Mouse (Mus musculus): ENCODE measurements around the gene Vps4a. TPM values are rescaled to one million over a fixed set of nuclear protein-coding genes. Genes with fewer than 3 reads are reported as not detected.
"Not testable (repeated sequence)": the region's sequence is repeated elsewhere in the genome, so short reads cannot be mapped to it uniquely, and the experiment has no call there.

Vps4a gene
- polyA plus RNA-seq, 1 experiment from 2014 or later = 98.8 TPM

- H3K27me3 ChIP-seq (ENCODE audit: control insufficient read depth, insufficient read depth, low read length) = no peaks in the 10 kb centered on the region
- no peak overlapping the region for H3K4me2 ChIP-seq (replicated peaks; ENCODE audit: low read depth, low read length)
- no peaks in the 10 kb centered on the region for H3K9me3 ChIP-seq (ENCODE audit: control insufficient read depth, low read length)
- H3K4me1 ChIP-seq (replicated peaks; ENCODE audit: control insufficient read depth, insufficient read depth, low read length) = no peaks in the 10 kb centered on the region
- no peaks in the 10 kb centered on the region for H3K36me3 ChIP-seq (ENCODE audit: control insufficient read depth, insufficient read depth, low read length)
- WGBS = 92% methylated on average over 3 of the region's 3 CpGs
- no peak overlapping the region for H3K27ac ChIP-seq (ENCODE audit: low read depth, low read length)
- no peak overlapping the region for H3K4me3 ChIP-seq (ENCODE audit: low read depth, low read length)
- ATAC-seq (ENCODE audit: low FRiP score) = no peak
- no peak for DNase-seq (ENCODE audit: low spot score)
- H3K9ac ChIP-seq (ENCODE audit: low read depth, low read length) = no peak overlapping the region
Observed at GRCm38 (mm10) chr8:107007795-107008194, 23.2 kb upstream of the Vps4a start.

GRCm38 (mm10) chr8:107012666-107013065, 18.4 kb upstream of the Vps4a start:
- DNase-seq (ENCODE audit: low spot score) = no peak
- H3K27me3 ChIP-seq (ENCODE audit: control insufficient read depth, insufficient read depth, low read length) = no peaks in the 10 kb centered on the region
- H3K9ac ChIP-seq (ENCODE audit: low read depth, low read length) = no peak overlapping the region
- H3K9me3 ChIP-seq (ENCODE audit: control insufficient read depth, low read length) = no peaks in the 10 kb centered on the region
- H3K4me2 ChIP-seq (replicated peaks; ENCODE audit: low read depth, low read length) = no peak overlapping the region
- H3K4me3 ChIP-seq (ENCODE audit: low read depth, low read length) = no peak overlapping the region
- no peak for ATAC-seq (ENCODE audit: low FRiP score)
- no peak overlapping the region for H3K27ac ChIP-seq (ENCODE audit: low read depth, low read length)
- H3K4me1 ChIP-seq (replicated peaks; ENCODE audit: control insufficient read depth, insufficient read depth, low read length) = no peaks in the 10 kb centered on the region
- WGBS = 72% methylated on average over 2 of the region's 2 CpGs
- no peaks in the 10 kb centered on the region for H3K36me3 ChIP-seq (ENCODE audit: control insufficient read depth, insufficient read depth, low read length)

DNA sequence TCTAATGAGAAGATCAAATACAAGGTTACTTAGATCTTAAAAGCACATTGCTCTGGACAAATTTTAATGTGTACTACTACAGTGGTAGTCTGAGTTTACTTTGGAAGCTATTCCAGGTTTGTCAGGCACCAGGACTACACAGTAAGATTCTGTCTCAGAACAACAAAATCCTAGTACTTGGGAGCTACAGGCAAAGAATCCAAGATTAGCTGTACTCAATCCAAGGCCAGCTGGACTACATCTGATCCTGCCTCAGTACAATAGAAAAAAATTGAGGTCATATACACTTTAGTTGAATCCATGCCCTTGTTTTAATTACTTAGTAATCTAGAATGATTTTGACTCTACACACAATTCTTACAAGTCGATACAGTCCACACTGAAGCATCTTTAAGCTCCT, 16.1 kb upstream of the Vps4a start:
- no peaks in the 10 kb centered on the region for H3K36me3 ChIP-seq (ENCODE audit: control insufficient read depth, insufficient read depth, low read length)
- ATAC-seq (ENCODE audit: low FRiP score) (no peak), DNase-seq (ENCODE audit: low spot score) (no peak)
- no peaks in the 10 kb centered on the region for H3K9me3 ChIP-seq (ENCODE audit: control insufficient read depth, low read length)
- H3K4me2 ChIP-seq (replicated peaks; ENCODE audit: low read depth, low read length) = no peak overlapping the region
- H3K27me3 ChIP-seq (ENCODE audit: control insufficient read depth, insufficient read depth, low read length) = no peaks in the 10 kb centered on the region
- 83% methylated on average over 1 of the region's 1 CpGs for WGBS
- no peak overlapping the region for H3K27ac ChIP-seq (ENCODE audit: low read depth, low read length)
- H3K4me1 ChIP-seq (replicated peaks; ENCODE audit: control insufficient read depth, insufficient read depth, low read length) = no peaks in the 10 kb centered on the region
- H3K4me3 ChIP-seq (ENCODE audit: low read depth, low read length) = no peak overlapping the region
- H3K9ac ChIP-seq (ENCODE audit: low read depth, low read length) = no peak overlapping the region

GRCm38 (mm10) chr8:107023479-107023878, 7.5 kb upstream of the Vps4a start:
- no peak for DNase-seq (ENCODE audit: low spot score)
- ATAC-seq (ENCODE audit: low FRiP score) = no peak
- no peak overlapping the region for H3K27ac ChIP-seq (ENCODE audit: low read depth, low read length)
- no peak overlapping the region for H3K4me3 ChIP-seq (ENCODE audit: low read depth, low read length)
- no peak overlapping the region for H3K9ac ChIP-seq (ENCODE audit: low read depth, low read length)
- WGBS = 91% methylated on average over 8 of the region's 8 CpGs
- no peaks in the 10 kb centered on the region for H3K4me1 ChIP-seq (replicated peaks; ENCODE audit: control insufficient read depth, insufficient read depth, low read length)
- no peaks in the 10 kb centered on the region for H3K36me3 ChIP-seq (ENCODE audit: control insufficient read depth, insufficient read depth, low read length)
- no peaks in the 10 kb centered on the region for H3K27me3 ChIP-seq (ENCODE audit: control insufficient read depth, insufficient read depth, low read length)
- no peak overlapping the region for H3K4me2 ChIP-seq (replicated peaks; ENCODE audit: low read depth, low read length)
- no peaks in the 10 kb centered on the region for H3K9me3 ChIP-seq (ENCODE audit: control insufficient read depth, low read length)

GRCm38 (mm10) chr8:107029310-107029709, 1.7 kb upstream of the Vps4a start:
- DNase-seq (ENCODE audit: low spot score) = no peak

DNA sequence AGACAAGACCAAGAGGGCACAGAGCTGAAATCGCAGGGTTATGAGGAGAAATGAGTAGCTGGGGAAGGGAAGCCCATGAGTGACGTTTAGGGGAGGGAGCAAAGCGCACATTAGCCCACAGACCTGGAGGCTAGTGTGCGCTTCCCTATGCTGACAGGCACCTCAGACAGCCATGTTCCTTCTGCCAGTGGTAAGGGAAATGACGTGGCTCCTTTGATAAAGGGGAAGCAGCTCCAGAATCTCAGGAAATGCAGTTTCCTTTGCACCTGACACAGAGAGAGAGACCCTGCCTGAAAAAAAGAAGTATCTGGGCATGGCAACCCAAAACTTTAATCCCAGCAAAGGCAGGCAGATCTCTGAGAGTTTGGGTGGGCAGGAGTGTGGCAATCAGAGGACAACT, 964 bp upstream of the Vps4a start:
- DNase-seq (ENCODE audit: low spot score) = no peak
- Histone ChIP-seq H3K4me2 (replicated peaks; ENCODE audit: low read depth, low read length) (no peak overlapping the region), H3K27ac (ENCODE audit: low read depth, low read length) (no peak overlapping the region), H3K36me3 (ENCODE audit: control insufficient read depth, insufficient read depth, low read length) (no peaks in the 10 kb centered on the region), H3K27me3 (ENCODE audit: control insufficient read depth, insufficient read depth, low read length) (no peaks in the 10 kb centered on the region), H3K9me3 (ENCODE audit: control insufficient read depth, low read length) (no peaks in the 10 kb centered on the region), H3K4me3 (ENCODE audit: low read depth, low read length) (no peak overlapping the region), H3K4me1 (replicated peaks; ENCODE audit: control insufficient read depth, insufficient read depth, low read length) (0 out of 2 replicates have a peak, but pooled peaks cover 4% of the 10 kb centered on the region), H3K9ac (ENCODE audit: low read depth, low read length) (no peak overlapping the region)
- 79% methylated on average over 5 of the region's 5 CpGs for WGBS
- no peak for ATAC-seq (ENCODE audit: low FRiP score)

More at GRCm38 (mm10) chr8:107029310-107029709, 1.7 kb upstream of the Vps4a start:
- ATAC-seq (ENCODE audit: low FRiP score) = no peak
- no peak overlapping the region for H3K27ac ChIP-seq (ENCODE audit: low read depth, low read length)
- H3K9ac ChIP-seq (ENCODE audit: low read depth, low read length) = no peak overlapping the region
- H3K4me1 ChIP-seq (replicated peaks; ENCODE audit: control insufficient read depth, insufficient read depth, low read length) = 0 out of 2 replicates have a peak, but pooled peaks cover 4% of the 10 kb centered on the region
- no peaks in the 10 kb centered on the region for H3K36me3 ChIP-seq (ENCODE audit: control insufficient read depth, insufficient read depth, low read length)
- no peaks in the 10 kb centered on the region for H3K9me3 ChIP-seq (ENCODE audit: control insufficient read depth, low read length)
- 88% methylated on average over 3 of the region's 3 CpGs for WGBS
- no peak overlapping the region for H3K4me2 ChIP-seq (replicated peaks; ENCODE audit: low read depth, low read length)
- no peaks in the 10 kb centered on the region for H3K27me3 ChIP-seq (ENCODE audit: control insufficient read depth, insufficient read depth, low read length)
- no peak overlapping the region for H3K4me3 ChIP-seq (ENCODE audit: low read depth, low read length)

- H3K4me2 ChIP-seq (replicated peaks; ENCODE audit: low read depth, low read length) = peak overlapping the region; percentile 83
- DNase-seq (ENCODE audit: low spot score) (no peak), ATAC-seq (ENCODE audit: low FRiP score) (no peak)
- H3K27ac ChIP-seq (ENCODE audit: low read depth, low read length) = peak overlapping the region; percentile 74
- 0 out of 2 replicates have a peak, but pooled peaks cover 4% of the 10 kb centered on the region for H3K4me1 ChIP-seq (replicated peaks; ENCODE audit: control insufficient read depth, insufficient read depth, low read length)
- WGBS = under 1% methylated on average over 36 of the region's 40 CpGs
- peak overlapping the region; percentile 97 for H3K4me3 ChIP-seq (ENCODE audit: low read depth, low read length)
- H3K36me3 ChIP-seq (ENCODE audit: control insufficient read depth, insufficient read depth, low read length) = no peaks in the 10 kb centered on the region
- no peaks in the 10 kb centered on the region for H3K9me3 ChIP-seq (ENCODE audit: control insufficient read depth, low read length)
- peak overlapping the region; percentile 93 for H3K9ac ChIP-seq (ENCODE audit: low read depth, low read length)
- no peaks in the 10 kb centered on the region for H3K27me3 ChIP-seq (ENCODE audit: control insufficient read depth, insufficient read depth, low read length)
Observed at GRCm38 (mm10) chr8:107031577-107032090, 612 bp downstream of the Vps4a start.

DNA sequence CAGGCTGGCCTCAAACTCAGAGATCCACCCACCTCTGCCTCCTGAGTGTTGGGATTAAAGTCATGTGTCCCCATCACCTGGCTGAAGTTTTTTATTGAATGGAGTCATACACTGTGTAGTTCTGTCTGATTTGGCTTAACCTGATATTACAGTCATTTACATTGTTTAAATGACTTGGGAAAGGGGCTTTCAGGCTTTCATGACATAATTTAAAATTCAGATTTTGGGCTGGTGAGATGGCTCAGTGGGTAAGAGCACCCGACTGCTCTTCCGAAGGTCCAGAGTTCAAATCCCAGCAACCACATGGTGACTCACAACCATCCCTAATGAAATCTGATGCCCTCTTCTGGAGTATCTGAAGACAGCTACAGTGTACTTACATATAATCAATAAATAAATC, 2.6 kb downstream of the Vps4a start:
- not testable (repeated sequence) for H3K27ac ChIP-seq (ENCODE audit: low read depth, low read length); H3K4me1 ChIP-seq (replicated peaks; ENCODE audit: control insufficient read depth, insufficient read depth, low read length); H3K4me2 ChIP-seq (replicated peaks; ENCODE audit: low read depth, low read length); H3K27me3 ChIP-seq (ENCODE audit: control insufficient read depth, insufficient read depth, low read length); DNase-seq (ENCODE audit: low spot score); H3K4me3 ChIP-seq (ENCODE audit: low read depth, low read length); H3K9ac ChIP-seq (ENCODE audit: low read depth, low read length); H3K9me3 ChIP-seq (ENCODE audit: control insufficient read depth, low read length); ATAC-seq (ENCODE audit: low FRiP score); H3K36me3 ChIP-seq (ENCODE audit: control insufficient read depth, insufficient read depth, low read length)
- 98% methylated on average over 2 of the region's 2 CpGs for WGBS

GRCm38 (mm10) chr8:107035641-107036040, 4.6 kb downstream of the Vps4a start:
- H3K36me3 ChIP-seq (ENCODE audit: control insufficient read depth, insufficient read depth, low read length) = peaks cover 7% of the 10 kb centered on the region; the same call in 1 of the 2 replicates
- no peak overlapping the region for H3K9ac ChIP-seq (ENCODE audit: low read depth, low read length)
- no peaks in the 10 kb centered on the region for H3K27me3 ChIP-seq (ENCODE audit: control insufficient read depth, insufficient read depth, low read length)
- H3K4me3 ChIP-seq (ENCODE audit: low read depth, low read length) = no peak overlapping the region
- 0 out of 2 replicates have a peak, but pooled peaks cover 4% of the 10 kb centered on the region for H3K4me1 ChIP-seq (replicated peaks; ENCODE audit: control insufficient read depth, insufficient read depth, low read length)
- WGBS = 91% methylated on average over 3 of the region's 3 CpGs
- H3K9me3 ChIP-seq (ENCODE audit: control insufficient read depth, low read length) = no peaks in the 10 kb centered on the region
- no peak for ATAC-seq (ENCODE audit: low FRiP score)
- no peak overlapping the region; the same call in 1 of the 2 replicates for H3K4me2 ChIP-seq (replicated peaks; ENCODE audit: low read depth, low read length)
- DNase-seq (ENCODE audit: low spot score) = no peak
- H3K27ac ChIP-seq (ENCODE audit: low read depth, low read length) = no peak overlapping the region
